Comparison of ENCODE assay signal across 28 mouse cellular contexts in the genomic region with DNA sequence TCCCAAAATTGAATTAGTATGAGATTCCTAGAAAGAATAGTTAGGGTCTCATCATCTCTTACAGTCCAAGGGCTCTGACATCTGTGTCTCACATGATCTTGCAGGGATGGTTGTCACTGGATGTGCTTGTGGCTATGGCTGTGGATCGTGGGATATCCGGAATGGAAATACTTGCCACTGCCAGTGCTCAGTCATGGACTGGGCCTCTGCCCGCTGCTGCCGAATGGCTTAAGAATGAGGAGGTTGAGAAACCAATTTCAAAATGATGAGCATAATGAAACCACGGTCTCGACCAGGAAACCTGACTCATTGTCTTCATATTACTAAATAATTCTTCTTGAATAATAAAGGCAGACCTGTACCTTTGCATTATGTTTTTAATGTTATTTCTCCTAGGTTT. TPM values are rescaled to one million over a fixed set of nuclear protein-coding genes. Genes with fewer than 3 reads are reported as not detected.
DNase-seq lines count a peak whose midpoint lies in the region; ATAC-seq lines count a peak whose summit lies in the region.
"Had no signal": no experiment of that assay in that cellular context is flagged by ENCODE, and none has a peak within 500 bp of the region (broad histone marks: within the 10 kb centered on the region; RNA-seq: fewer than 3 reads in every experiment).

No protein-coding gene starts in this region.

- no peak overlapping the region for H3K4me2 ChIP-seq in forebrain, embryonic 16.5 days (ENCODE audit: low read length)
- H3K4me2 ChIP-seq: embryonic facial prominence, embryonic 15.5 days; forebrain, embryonic 12.5 days; heart, embryonic 11.5 days; heart, embryonic 15.5 days; hindbrain, embryonic 14.5 days; intestine, embryonic 15.5 days had no signal

- DNase-seq in 416B (ENCODE audit: low read depth) (peak; percentile 90), adipocyte (ENCODE audit: low spot score) (peak; percentile 11)
- DNase-seq in layer of hippocampus, postnatal 36 days = no peak
- no peak for DNase-seq in gastrocnemius, postnatal 25 days
- DNase-seq: adrenal gland, adult 8-10 months; cerebellum, adult 2 months; cerebellum, postnatal 10 days; embryo, embryonic 11 days; heart, adult 2 months; heart, postnatal 14 days had no signal

- no peak overlapping the region for H3K27ac ChIP-seq in forebrain, embryonic 16.5 days (ENCODE audit: low read length)
- H3K27ac ChIP-seq: embryonic facial prominence, embryonic 15.5 days; forebrain, embryonic 12.5 days; heart, adult 2 months; heart, embryonic 15.5 days; hindbrain, embryonic 10.5 days; hindbrain, embryonic 14.5 days; intestine, embryonic 15.5 days had no signal

- H3K27me3 ChIP-seq in forebrain, embryonic 16.5 days (replicated peaks; ENCODE audit: control insufficient read depth, insufficient read depth, low read length) = no peaks in the 10 kb centered on the region
- H3K27me3 ChIP-seq: embryonic facial prominence, embryonic 15.5 days; forebrain, embryonic 12.5 days; heart, embryonic 15.5 days; intestine, embryonic 15.5 days; Patski had no signal

- H3K4me1 ChIP-seq in forebrain, embryonic 16.5 days (replicated peaks; ENCODE audit: control insufficient read depth, insufficient read depth, low read length) = no peaks in the 10 kb centered on the region
- H3K4me1 ChIP-seq: embryonic facial prominence, embryonic 15.5 days; forebrain, embryonic 12.5 days; heart, embryonic 15.5 days; hindbrain, embryonic 10.5 days; intestine, embryonic 15.5 days had no signal

- H3K36me3 ChIP-seq in forebrain, embryonic 16.5 days (ENCODE audit: control insufficient read depth, insufficient read depth) = no peaks in the 10 kb centered on the region
- H3K36me3 ChIP-seq: embryonic facial prominence, embryonic 15.5 days; forebrain, embryonic 12.5 days; heart, embryonic 15.5 days; hindbrain, embryonic 10.5 days; intestine, embryonic 15.5 days had no signal

- H3K4me3 ChIP-seq in forebrain, embryonic 16.5 days (replicated peaks; ENCODE audit: low read length) = no peak overlapping the region
- H3K4me3 ChIP-seq: embryonic facial prominence, embryonic 15.5 days; erythroblast, embryonic 14.5 days; forebrain, embryonic 12.5 days; heart, adult 2 months; heart, embryonic 15.5 days; hindbrain, embryonic 10.5 days; intestine, embryonic 15.5 days had no signal

- H3K9ac ChIP-seq in forebrain, embryonic 16.5 days (replicated peaks; ENCODE audit: low read depth, low read length) = no peak overlapping the region
- H3K9ac ChIP-seq: embryonic facial prominence, embryonic 15.5 days; forebrain, embryonic 12.5 days; heart, embryonic 15.5 days; hindbrain, embryonic 14.5 days; intestine, embryonic 15.5 days had no signal

- 89% methylated on average over 6 of the region's 6 CpGs for WGBS in forebrain, embryonic 16.5 days

- peak; percentile 62 to 86; a peak in 2 of 4 replicates for ATAC-seq in hematopoietic stem cell, adult 5-6 weeks (replicated peaks in 1 of 2; ENCODE audit: insufficient read depth in 1 of 2, low FRiP score in 2 of 2, low TSS enrichment in 1 of 2, low read depth in 1 of 2, poor library complexity in 2 of 2, severe bottlenecking in 2 of 2)
- no peak for ATAC-seq in forebrain, embryonic 16.5 days
- ATAC-seq: activated CD4-positive, CD25-positive, alpha-beta regulatory T cell, adult 4 months; intestine, embryonic 15.5 days; Patski had no signal

- 0 out of 2 replicates have a peak, but pooled peaks cover 3% of the 10 kb centered on the region for H3K9me3 ChIP-seq in forebrain, embryonic 16.5 days (ENCODE audit: control insufficient read depth, low read length)
- H3K9me3 ChIP-seq: embryonic facial prominence, embryonic 15.5 days; forebrain, embryonic 12.5 days; heart, embryonic 15.5 days; hindbrain, embryonic 10.5 days; intestine, embryonic 15.5 days had no signal

RNA-seq across cellular contexts. Expression of gene Retnlb, which starts 1.9 kb away (rescaled TPM):
- total RNA-seq in hematopoietic stem cell, adult 5-6 weeks (2017) = not detected in 2 replicates
- not detected for total RNA-seq in layer of hippocampus, postnatal 36 days (2021)
- not detected for total RNA-seq in gastrocnemius, postnatal 25 days (2021)
- not detected in 2 replicates for polyA plus RNA-seq in forebrain, embryonic 16.5 days (2015; fragmentation: Nextera tagmentation; extraction: Ambion mirVana)
- total RNA-seq: adrenal gland, adult 8-10 months; adrenal gland, postnatal 36 days; gastrocnemius, adult 8-10 months; gastrocnemius, postnatal 4 days; heart, adult 2 months; heart, postnatal 14 days; MEL had no signal
- polyA plus RNA-seq: activated CD4-positive, CD25-positive, alpha-beta regulatory T cell, adult 4 months; C2C12; cerebellum, adult 2 months; embryonic facial prominence, embryonic 11.5 days; embryonic facial prominence, embryonic 15.5 days; erythroblast, embryonic 14.5 days; forebrain, embryonic 12.5 days; heart, adult 2 months; heart, embryonic 11.5 days; heart, embryonic 15.5 days; hindbrain, embryonic 10.5 days; hindbrain, embryonic 14.5 days; intestine, embryonic 15.5 days; Patski had no signal

RNA-seq across cellular contexts. Expression of gene Retnla, which starts 23.8 kb away (rescaled TPM):
- not detected in 2 replicates for total RNA-seq in hematopoietic stem cell, adult 5-6 weeks (2017)
- not detected for total RNA-seq in layer of hippocampus, postnatal 36 days (2021)
- total RNA-seq in gastrocnemius, postnatal 25 days (2021) = 1 to 10 TPM; 2.0 to 8.2 TPM
- polyA plus RNA-seq in forebrain, embryonic 16.5 days (2015; fragmentation: Nextera tagmentation; extraction: Ambion mirVana) = not detected in 2 replicates
- total RNA-seq: gastrocnemius, postnatal 4 days; MEL had no signal
- polyA plus RNA-seq: activated CD4-positive, CD25-positive, alpha-beta regulatory T cell, adult 4 months; C2C12; cerebellum, adult 2 months; embryonic facial prominence, embryonic 11.5 days; embryonic facial prominence, embryonic 15.5 days; erythroblast, embryonic 14.5 days; forebrain, embryonic 12.5 days; heart, embryonic 11.5 days; hindbrain, embryonic 10.5 days; hindbrain, embryonic 14.5 days; intestine, embryonic 15.5 days; Patski had no signal

RNA-seq across cellular contexts. Expression of gene Trat1, which starts 46.7 kb away (rescaled TPM):
- total RNA-seq in hematopoietic stem cell, adult 5-6 weeks (2017) = 1.2 and 1.8 TPM in 2 replicates
- total RNA-seq in layer of hippocampus, postnatal 36 days (2021) = under 1 TPM; 0.17 to 0.23 TPM
- total RNA-seq in gastrocnemius, postnatal 25 days (2021) = not detected
- not detected in 2 replicates for polyA plus RNA-seq in forebrain, embryonic 16.5 days (2015; fragmentation: Nextera tagmentation; extraction: Ambion mirVana)
- total RNA-seq: adrenal gland, postnatal 36 days; gastrocnemius, adult 8-10 months; gastrocnemius, postnatal 4 days; MEL had no signal
- polyA plus RNA-seq: C2C12; embryonic facial prominence, embryonic 11.5 days; embryonic facial prominence, embryonic 15.5 days; erythroblast, embryonic 14.5 days; hindbrain, embryonic 10.5 days; Patski had no signal

RNA-seq across cellular contexts. Expression of gene Retnlg, which starts 53.9 kb away (rescaled TPM):
- 127 and 234 TPM in 2 replicates for total RNA-seq in hematopoietic stem cell, adult 5-6 weeks (2017)
- not detected for total RNA-seq in layer of hippocampus, postnatal 36 days (2021)
- not detected for total RNA-seq in gastrocnemius, postnatal 25 days (2021)
- polyA plus RNA-seq in forebrain, embryonic 16.5 days (2015; fragmentation: Nextera tagmentation; extraction: Ambion mirVana) = not detected in 2 replicates
- total RNA-seq: gastrocnemius, adult 8-10 months; MEL had no signal
- polyA plus RNA-seq: activated CD4-positive, CD25-positive, alpha-beta regulatory T cell, adult 4 months; C2C12; embryonic facial prominence, embryonic 11.5 days; erythroblast, embryonic 14.5 days; forebrain, embryonic 12.5 days; heart, embryonic 11.5 days; hindbrain, embryonic 10.5 days; Patski had no signal

Comparison
In these comparisons a context has a peak if more than half of its experiments do, and no peak if none do; other contexts are left out.
1. DNase-seq: peak in 416B (single experiment) and adipocyte (single experiment); none in layer of hippocampus, postnatal 36 days (0 of 2) and gastrocnemius, postnatal 25 days (single experiment).